8 mouse cellular contexts compared by ENCODE assay signal in genomic region chr3:127790234-127791055, GRCm38 (mm10). TPM values are rescaled to one million over a fixed set of nuclear protein-coding genes. Genes with fewer than 3 reads are reported as not detected.
DNase-seq lines count a peak whose midpoint lies in the region; ATAC-seq lines count a peak whose summit lies in the region.

No protein-coding gene starts in this region.

- peak overlapping the region; percentile 56 for H3K4me3 ChIP-seq in intestine, embryonic 14.5 days (ENCODE audit: low read depth, low read length)
- H3K4me3 ChIP-seq in liver, embryonic 15.5 days (replicated peaks): peak overlapping the region; percentile 74

- intact Hi-C loops in gastrocnemius, postnatal 14 days (cut with DNase I; ENCODE audit: low total_unique reads): no loop called here

- H3K36me3 ChIP-seq in intestine, embryonic 14.5 days (ENCODE audit: control insufficient read depth, insufficient read depth, low read length): no peaks in the 10 kb centered on the region
- H3K36me3 ChIP-seq in liver, embryonic 15.5 days (replicated peaks): peaks cover 14% of the 10 kb centered on the region

- peak; percentile 22 for DNase-seq in right cerebral cortex, postnatal 14 days
- no peak for DNase-seq in right cerebral cortex, postnatal 25 days
- DNase-seq in cerebellum, adult 8-10 months: peak; percentile 25
- DNase-seq in gastrocnemius, postnatal 14 days: peak; percentile 18
- DNase-seq in intestine, embryonic 14.5 days (ENCODE audit: low spot score): peak; percentile 72
- peak; percentile 64 for DNase-seq in neural tube, embryonic 10.5 days (ENCODE audit: extremely low spot score, low spot score)
- DNase-seq in thymus, postnatal 36 days: peak; percentile 13 to 23

- H3K9ac ChIP-seq in intestine, embryonic 14.5 days (ENCODE audit: low read length): peak overlapping the region; percentile 54
- H3K9ac ChIP-seq in liver, embryonic 15.5 days: peak overlapping the region; percentile 80

- peaks cover 10% of the 10 kb centered on the region for H3K4me1 ChIP-seq in intestine, embryonic 14.5 days (replicated peaks; ENCODE audit: control insufficient read depth, insufficient read depth, low read length)
- peaks cover 35% of the 10 kb centered on the region for H3K4me1 ChIP-seq in liver, embryonic 15.5 days (replicated peaks)

- peak; percentile 24; the same call in 1 of the 2 replicates for ATAC-seq in intestine, embryonic 14.5 days (replicated peaks; ENCODE audit: low FRiP score, low TSS enrichment, low read depth)
- peak; percentile 29 for ATAC-seq in liver, embryonic 15.5 days (ENCODE audit: insufficient read depth)

- 0 out of 2 replicates have a peak overlapping the region, but pooled peaks have one; percentile 8 for H3K27ac ChIP-seq in intestine, embryonic 14.5 days (ENCODE audit: low read depth)
- peak overlapping the region; percentile 88 for H3K27ac ChIP-seq in liver, embryonic 15.5 days (replicated peaks)

- H3K9me3 ChIP-seq in intestine, embryonic 14.5 days (ENCODE audit: control insufficient read depth, low read length): no peaks in the 10 kb centered on the region
- no peaks in the 10 kb centered on the region for H3K9me3 ChIP-seq in liver, embryonic 15.5 days (replicated peaks)

- peaks cover 18% of the 10 kb centered on the region; the same call in 1 of the 2 replicates for H3K27me3 ChIP-seq in intestine, embryonic 14.5 days (replicated peaks; ENCODE audit: control insufficient read depth, insufficient read depth, low read length)
- H3K27me3 ChIP-seq in liver, embryonic 15.5 days: no peaks in the 10 kb centered on the region

- peak overlapping the region; percentile 96 for H3K4me2 ChIP-seq in intestine, embryonic 14.5 days (ENCODE audit: low read length)
- peak overlapping the region; percentile 85 for H3K4me2 ChIP-seq in liver, embryonic 15.5 days

- WGBS in intestine, embryonic 14.5 days: under 1% methylated on average over 36 of the region's 36 CpGs
- WGBS in liver, embryonic 15.5 days (ENCODE audit: insufficient replicate concordance): under 1% methylated on average over 35 of the region's 36 CpGs

RNA-seq across cellular contexts. Expression of gene Tifa, which starts 0.8 kb away (rescaled TPM):
- total RNA-seq in gastrocnemius, postnatal 14 days (2021): 1 to 10 TPM; 1.4 to 1.5 TPM
- 14.0 and 18.1 TPM in 2 replicates for polyA plus RNA-seq in intestine, embryonic 14.5 days (2014; fragmentation: Nextera tagmentation; extraction: Ambion mirVana)
- polyA plus RNA-seq in liver, embryonic 15.5 days (2015; fragmentation: Nextera tagmentation; extraction: Ambion mirVana): 14.9 and 15.3 TPM in 2 replicates

RNA-seq across cellular contexts. Expression of gene Alpk1, which starts 10.1 kb away (rescaled TPM):
- 1 to 10 TPM in 1 of 2 experiments, under 1 TPM in 1; 0.93 to 1.7 TPM for total RNA-seq in gastrocnemius, postnatal 14 days (2021)
- 1.7 and 2.9 TPM in 2 replicates for polyA plus RNA-seq in intestine, embryonic 14.5 days (2014; fragmentation: Nextera tagmentation; extraction: Ambion mirVana)
- 0.59 and 0.62 TPM in 2 replicates for polyA plus RNA-seq in liver, embryonic 15.5 days (2015; fragmentation: Nextera tagmentation; extraction: Ambion mirVana)

RNA-seq across cellular contexts. Expression of gene Ap1ar, which starts 46.9 kb away (rescaled TPM):
- 10 to 100 TPM; 15.3 to 16.4 TPM for total RNA-seq in gastrocnemius, postnatal 14 days (2021)
- 65.5 and 67.5 TPM in 2 replicates for polyA plus RNA-seq in intestine, embryonic 14.5 days (2014; fragmentation: Nextera tagmentation; extraction: Ambion mirVana)
- polyA plus RNA-seq in liver, embryonic 15.5 days (2015; fragmentation: Nextera tagmentation; extraction: Ambion mirVana): 19.1 and 19.2 TPM in 2 replicates
